7 mouse cellular contexts compared by ENCODE assay signal in genomic region chrX:95025779-95026360, GRCm38 (mm10). TPM values are rescaled to one million over a fixed set of nuclear protein-coding genes. Genes with fewer than 3 reads are reported as not detected.
DNase-seq lines count a peak whose midpoint lies in the region; ATAC-seq and TF ChIP-seq lines count a peak whose summit lies in the region.

No protein-coding gene starts in this region.

- TF ChIP-seq POLR2A in embryonic fibroblast, embryonic 13.5 days (IDR thresholded peaks at IDR 0.05; ENCODE audit: low read depth, low read length): no peak

- H3K4me1 ChIP-seq in embryonic fibroblast, embryonic 13.5 days (ENCODE audit: control insufficient read depth, insufficient read depth, low read length): no peaks in the 10 kb centered on the region

- peak overlapping the region; percentile 60 for H3K4me3 ChIP-seq in embryonic fibroblast, embryonic 13.5 days (ENCODE audit: insufficient read depth, low read length)
- peak overlapping the region; percentile 41 for H3K4me3 ChIP-seq in macrophage (ENCODE audit: inconsistent target)

- H3K27ac ChIP-seq in embryonic fibroblast, embryonic 13.5 days (ENCODE audit: insufficient read depth, low read length): peak overlapping the region; percentile 72
- no peak overlapping the region for H3K27ac ChIP-seq in macrophage

- H3K79me2 ChIP-seq in macrophage (ENCODE audit: inconsistent target): no peaks in the 10 kb centered on the region

- peak; percentile 45 for ATAC-seq in inflammation-experienced regulatory T-cells, adult 6 months

- DNase-seq in left cerebral cortex, postnatal 25 days (ENCODE audit: low spot score in 2 of 2): peak; percentile 23 to 27
- no peak for DNase-seq in left cerebral cortex, postnatal 10 days (ENCODE audit: extremely low spot score in 1 of 2, low spot score in 2 of 2)
- peak; percentile 29 for DNase-seq in MEL-GATA-1-ER (ENCODE audit: extremely low read depth, low read depth)
- peak; percentile 18 for DNase-seq in yolk sac, embryonic 10.5 days (ENCODE audit: low spot score)

- no peak for TF ChIP-seq CTCF in embryonic fibroblast, embryonic 13.5 days (IDR thresholded peaks at IDR 0.05; ENCODE audit: borderline replicate concordance, insufficient read depth, low read length)

- intact Hi-C loops in left cerebral cortex, postnatal 25 days (cut with DNase I): loop anchor here (5.0 kb wide), 2 partner anchors 141 to 166 kb away; no protein-coding TSS in a partner anchor
- intact Hi-C loops in left cerebral cortex, postnatal 10 days (cut with DNase I): no loop called here

- H3K36me3 ChIP-seq in macrophage (ENCODE audit: inconsistent target): no peaks in the 10 kb centered on the region

- WGBS in macrophage (ENCODE audit: missing documents): 19% methylated on average over 20 of the region's 23 CpGs

RNA-seq across cellular contexts. Expression of gene Spin4, which starts 0.6 kb away (rescaled TPM):
- total RNA-seq in left cerebral cortex, postnatal 25 days (2021): under 1 TPM; 0.48 to 0.57 TPM
- 1 to 10 TPM in 1 of 2 experiments, under 1 TPM in 1; 0.92 to 1.2 TPM for total RNA-seq in left cerebral cortex, postnatal 10 days (2021)
- 2.5 and 4.9 TPM in 2 replicates for polyA plus RNA-seq in embryonic fibroblast, embryonic 13.5 days (2011; ENCODE audit: insufficient read length, low read depth, missing spikeins)
- polyA plus RNA-seq in inflammation-experienced regulatory T-cells, adult 6 months (2017; shearing (Covaris generic)): under 1 TPM; 0.44 to 0.73 (median 0.61) TPM
- under 1 TPM in 4 of 26 experiments, not detected in 22; 0.12 to 0.28 (median 0.15) TPM for total RNA-seq in macrophage (2018; cell fraction: chromatin; rRNA removed)
- total RNA-seq in macrophage (2018; cell fraction: cytosol; rRNA removed): under 1 TPM in 22 of 26 experiments, not detected in 4; 0.03 to 0.26 (median 0.09) TPM
- under 1 TPM in 8 of 26 experiments, not detected in 18; 0.12 to 0.20 (median 0.17) TPM for total RNA-seq in macrophage (2018; cell fraction: nucleus; rRNA removed)
- polyA plus RNA-seq in macrophage (2018): 0.05 to 0.15 TPM (median 0.07 TPM) in 3 replicates

Comparison
In these comparisons a context has a peak if more than half of its experiments do, and no peak if none do; other contexts are left out.
1. DNase-seq: peak in left cerebral cortex, postnatal 25 days (2 of 2), MEL-GATA-1-ER (single experiment) and yolk sac, embryonic 10.5 days (single experiment); none in left cerebral cortex, postnatal 10 days (0 of 2).